Mouse (Mus musculus) c-Kit-negative CD71-positive TER-119-positive erythroid progenitor cells, embryonic 14.5 days (primary cell): ENCODE data around the gene Usp12.

Source experiments
- DNase-seq: peaks from one replicate; pipeline ENCODE4 v3.0.0-alpha.2; 2013; ENCODE audit warnings: low read depth, low spot score

Usp12 gene

GRCm38 (mm10) chr5:146798031-146798430, 3.2 kb upstream of the Usp12 start:
- DNase-seq, result no peak

GRCm38 (mm10) chr5:146795728-146796127, 922 bp upstream of the Usp12 start:
- DNase-seq, result no peak

GRCm38 (mm10) chr5:146794084-146794852, 538 bp downstream of the Usp12 start:
- peak; percentile 15 for DNase-seq

GRCm38 (mm10) chr5:146793630-146794083, 1.1 kb downstream of the Usp12 start:
- DNase-seq, result no peak

- DNase-seq, result no peak
These were observed 2.5 kb downstream of the Usp12 start for GRCm38 (mm10) chr5:146792140-146792791.

GRCm38 (mm10) chr5:146790944-146791343, 3.9 kb downstream of the Usp12 start:
- DNase-seq, result no peak

GRCm38 (mm10) chr5:146789413-146789812, 5.4 kb downstream of the Usp12 start:
- DNase-seq, result no peak

- DNase-seq, result no peak
These were observed 8.7 kb downstream of the Usp12 start for GRCm38 (mm10) chr5:146786123-146786522.

GRCm38 (mm10) chr5:146783891-146784290, 10.9 kb downstream of the Usp12 start:
- DNase-seq, result no peak

GRCm38 (mm10) chr5:146783300-146783699, 11.5 kb downstream of the Usp12 start:
- no peak for DNase-seq

- DNase-seq, result no peak
These were observed 13.1 kb downstream of the Usp12 start for GRCm38 (mm10) chr5:146781663-146782062.

GRCm38 (mm10) chr5:146779931-146780330, 14.9 kb downstream of the Usp12 start:
- no peak for DNase-seq

GRCm38 (mm10) chr5:146776988-146777639, 17.7 kb downstream of the Usp12 start:
- DNase-seq, result no peak

GRCm38 (mm10) chr5:146771982-146772381, 22.8 kb downstream of the Usp12 start:
- DNase-seq, result no peak

- DNase-seq, result no peak
These were observed 24.6 kb downstream of the Usp12 start for GRCm38 (mm10) chr5:146770002-146770848.

- no peak for DNase-seq
These were observed 29.0 kb downstream of the Usp12 start for GRCm38 (mm10) chr5:146765791-146766190.

GRCm38 (mm10) chr5:146759159-146759558, 35.6 kb downstream of the Usp12 start:
- no peak for DNase-seq

GRCm38 (mm10) chr5:146757921-146758320, 36.9 kb downstream of the Usp12 start:
- no peak for DNase-seq

GRCm38 (mm10) chr5:146757316-146757715, 37.5 kb downstream of the Usp12 start:
- DNase-seq, result no peak

GRCm38 (mm10) chr5:146753181-146753580, 41.6 kb downstream of the Usp12 start:
- DNase-seq, result no peak

GRCm38 (mm10) chr5:146750958-146751357, 43.8 kb downstream of the Usp12 start:
- no peak for DNase-seq

GRCm38 (mm10) chr5:146750273-146750672, 44.5 kb downstream of the Usp12 start:
- DNase-seq, result no peak
